Mouse (Mus musculus) neutrophil, adult 65 days (primary cell): ENCODE results near the gene Fam131a. TPM values are rescaled to one million over a fixed set of nuclear protein-coding genes. Genes with fewer than 3 reads are reported as not detected.

Experiments used
- total RNA-seq: library from RNA; stranded (reverse); gene quantifications from 2 replicates; pipeline ENCODE4 v1.2.4, GENCODE M21; 2023

Fam131a gene
- total RNA-seq, result 0.43 TPM in 1 of 2 replicates, not detected in the other

GRCm38 (mm10) chr16:20693111-20693701 is at the start of gene Fam131a:
Fam131a (plus strand) TSS chr16:20693241.

DNA sequence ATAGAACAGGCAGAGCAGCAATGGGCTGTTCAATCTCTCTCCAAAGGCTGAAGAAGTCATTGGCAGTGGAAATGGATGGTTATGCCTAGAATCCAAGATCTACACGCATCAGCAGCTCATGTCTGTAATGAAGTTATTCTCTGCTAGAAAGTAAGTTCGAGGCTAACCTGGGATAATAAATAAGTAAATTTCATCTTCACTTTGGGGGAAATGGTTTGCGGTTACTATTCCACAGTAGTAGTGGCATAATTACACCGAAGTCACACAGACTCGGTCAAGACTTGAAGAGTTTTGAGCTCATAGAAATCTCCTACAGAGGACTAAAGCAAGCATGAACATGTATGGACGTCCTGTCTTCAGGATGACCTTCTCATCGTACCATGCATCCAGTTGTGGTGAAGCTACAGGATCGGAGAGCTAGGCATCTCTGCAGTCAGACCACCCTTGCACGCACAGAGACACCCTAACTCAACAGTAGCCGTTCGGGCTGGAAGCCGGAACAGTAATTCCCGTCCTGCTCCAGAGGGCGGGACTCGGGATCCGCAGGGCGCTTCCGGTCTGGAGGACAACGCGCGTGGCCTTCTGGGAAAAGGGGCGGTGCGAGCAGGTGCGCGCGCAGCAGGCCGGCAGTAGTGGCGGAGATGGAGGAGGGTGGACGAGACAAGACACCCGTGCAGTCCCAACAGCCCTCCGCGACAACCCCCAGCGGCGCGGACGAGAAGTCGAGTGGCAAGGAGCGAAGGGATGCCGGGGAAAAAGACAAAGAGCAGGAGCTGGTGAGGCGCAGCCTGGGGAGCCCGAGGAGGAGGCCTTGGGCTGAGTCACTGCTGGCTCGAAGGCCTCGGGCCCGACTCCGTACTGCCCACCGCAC is 41.7 kb upstream of the Fam131a start, which contains the start of gene Psmd2:
Gene Psmd2 (plus strand): TSS at position 577 of the 871 bp plus-strand sequence.

GRCm38 (mm10) chr16:20668013-20668412 is 25.0 kb upstream of the Fam131a start, which contains the start of gene Eif4g1:
Eif4g1 (plus strand) TSS chr16:20668313.

GRCm38 (mm10) chr16:20717181-20717977 is 24.3 kb downstream of the Fam131a start, which contains the start of the genes Polr2h and Clcn2:
Polr2h (plus strand) TSS chr16:20717665.
Clcn2 (minus strand) TSS chr16:20717746.

GRCm38 (mm10) chr16:20732925-20733730 is 40.1 kb downstream of the Fam131a start, which contains the start of gene Chrd:
Chrd (plus strand) TSS chr16:20733127.

GRCm38 (mm10) chr16:20733731-20734730 is 41.0 kb downstream of the Fam131a start, which contains the start of gene Thpo:
Thpo (minus strand) TSS chr16:20734511.

Other genes with a start within 250 kb of the Fam131a start
- 19.8 and 24.7 TPM in 2 replicates for gene Eif2b5, start 194.4 kb upstream of the Fam131a start, total RNA-seq
- gene Dvl3, start 176.3 kb upstream of the Fam131a start, total RNA-seq, result 22.9 and 26.7 TPM in 2 replicates
- gene Ap2m1, start 157.8 kb upstream of the Fam131a start, total RNA-seq, result 174 and 177 TPM in 2 replicates
- 32.5 and 45.3 TPM in 2 replicates for gene Abcf3, start 144.7 kb upstream of the Fam131a start, total RNA-seq
- gene Vwa5b2, start 103.8 kb upstream of the Fam131a start, total RNA-seq, result 0.25 TPM in 1 of 2 replicates, not detected in the other
- 2.4 and 3.8 TPM in 2 replicates for gene Eef1akmt4, start 81.6 kb upstream of the Fam131a start, total RNA-seq
- gene Gm49333, start 81.6 kb upstream of the Fam131a start, total RNA-seq, result not detected in 2 replicates
- 4.6 and 5.3 TPM in 2 replicates for gene Alg3, start 81.5 kb upstream of the Fam131a start, total RNA-seq
- gene Camk2n2, start 72.0 kb upstream of the Fam131a start, total RNA-seq, result 0.47 and 1.2 TPM in 2 replicates
- not detected in 2 replicates for gene Ece2, start 63.4 kb upstream of the Fam131a start, total RNA-seq
- gene Psmd2, start 41.6 kb upstream of the Fam131a start, total RNA-seq, result 77.7 and 85.6 TPM in 2 replicates
- gene Eif4g1, start 24.9 kb upstream of the Fam131a start, total RNA-seq, result 151 and 174 TPM in 2 replicates
- 5.2 and 7.9 TPM in 2 replicates for gene Polr2h, start 24.4 kb downstream of the Fam131a start, total RNA-seq
- gene Clcn2, start 24.5 kb downstream of the Fam131a start, total RNA-seq, result 1.3 and 1.4 TPM in 2 replicates
- not detected in 2 replicates for gene Chrd, start 39.9 kb downstream of the Fam131a start, total RNA-seq
- not detected in 2 replicates for gene Thpo, start 41.3 kb downstream of the Fam131a start, total RNA-seq